Mouse (Mus musculus): Measurements from ENCODE around the gene Mta2.
"Not testable (repeated sequence)": the region's sequence is repeated elsewhere in the genome, so short reads cannot be mapped to it uniquely, and the experiment has no call there.

Mta2 gene

DNA sequence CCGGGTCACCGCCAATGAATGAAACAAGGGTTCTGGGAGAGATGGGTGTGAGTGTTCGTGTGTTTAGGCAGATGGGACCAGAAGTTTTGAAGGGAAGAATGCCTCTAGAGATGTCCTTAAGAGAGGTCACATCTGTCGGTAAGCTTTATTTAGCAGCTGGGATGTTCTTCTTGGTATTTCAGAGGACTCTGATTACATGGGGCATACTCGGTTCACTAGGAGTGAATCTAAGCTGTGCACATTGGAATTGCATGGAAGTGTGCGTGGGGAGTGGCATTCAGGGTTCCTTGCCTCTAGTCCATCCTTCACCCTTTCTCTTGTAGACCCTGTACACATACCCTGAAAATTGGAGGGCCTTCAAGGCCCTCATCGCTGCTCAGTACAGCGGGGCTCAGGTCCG lies 26.2 kb downstream of the Mta2 start:
- DNase-seq: no peak

DNA sequence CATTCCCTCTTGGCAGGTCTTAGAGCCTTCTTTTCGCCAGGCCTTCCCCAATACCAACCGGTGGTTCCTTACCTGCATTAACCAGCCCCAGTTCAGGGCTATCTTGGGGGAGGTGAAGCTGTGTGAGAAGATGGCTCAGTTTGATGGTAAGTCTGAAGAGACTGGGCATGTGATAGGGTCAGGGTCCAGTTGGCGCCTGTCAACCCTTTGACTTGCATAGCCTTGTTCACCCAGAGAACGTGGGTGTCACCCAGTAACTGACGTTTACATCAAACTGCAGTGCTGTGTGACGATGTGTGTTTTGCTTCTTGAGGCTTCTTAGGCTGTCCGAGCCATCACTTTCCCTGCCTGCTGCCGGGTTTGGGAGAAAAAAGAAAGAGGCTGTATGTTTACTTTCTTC lies 30.8 kb downstream of the Mta2 start:
- not testable (repeated sequence) for DNase-seq

DNA sequence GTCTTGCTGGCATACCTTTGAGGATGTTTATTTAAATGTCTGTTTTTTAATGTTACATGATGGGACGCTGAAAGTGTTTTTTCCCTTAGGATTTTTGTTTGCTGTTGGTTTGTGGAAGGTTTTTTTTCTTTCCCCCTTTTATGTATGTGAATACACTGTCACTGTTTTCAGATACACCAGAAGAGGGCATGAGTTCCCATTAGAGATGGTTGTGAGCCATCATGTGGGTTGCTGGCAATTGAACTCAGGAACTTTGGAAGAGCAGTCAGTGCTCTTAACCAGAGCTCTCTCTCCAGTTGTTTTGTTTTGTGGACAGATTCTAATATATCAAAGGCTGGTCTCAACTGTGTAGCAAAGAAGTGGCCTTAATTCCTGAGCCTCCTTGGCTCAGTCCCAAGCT lies 33.0 kb downstream of the Mta2 start:
- DNase-seq: no peak

DNA sequence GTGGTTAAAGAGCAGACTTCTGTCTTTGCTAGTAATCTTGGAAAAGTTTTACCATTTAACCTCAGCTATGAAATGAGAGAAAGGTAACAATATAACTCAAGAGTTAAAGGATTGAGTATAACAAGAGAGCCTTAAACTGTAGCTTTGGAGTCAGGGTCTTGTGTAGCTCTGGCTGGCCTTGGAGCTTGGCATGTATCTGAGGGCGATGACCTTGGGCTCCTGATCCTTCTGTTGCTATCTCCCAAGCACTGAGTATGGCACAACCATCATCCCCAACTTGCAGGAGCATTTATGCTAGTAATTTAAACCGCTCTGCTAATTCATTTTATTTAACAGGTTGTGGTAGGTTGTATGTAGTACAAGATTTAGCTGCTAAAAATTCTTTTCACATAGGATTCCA lies 33.8 kb downstream of the Mta2 start:
- no peak for DNase-seq

DNA sequence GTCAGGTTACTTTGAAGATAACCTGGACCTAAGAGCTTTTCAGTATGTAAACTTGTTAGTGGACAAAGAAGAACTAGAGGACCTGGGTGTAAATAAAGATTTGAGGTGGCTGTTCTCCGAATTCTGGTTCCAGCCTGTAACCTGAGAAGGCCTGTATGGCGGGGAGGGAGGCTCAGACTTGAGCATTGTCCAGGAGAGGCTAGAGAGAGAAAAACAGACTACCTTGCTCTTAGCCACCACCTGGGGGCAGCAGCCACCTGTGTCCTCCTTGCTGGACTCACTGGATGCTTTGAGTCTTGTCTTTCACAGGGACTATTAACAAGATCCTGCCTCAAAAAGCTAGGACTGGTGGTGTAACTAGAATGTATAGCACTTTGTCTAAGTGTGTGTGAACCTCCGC lies 34.9 kb downstream of the Mta2 start:
- peak; percentile 66 to 70 for DNase-seq

DNA sequence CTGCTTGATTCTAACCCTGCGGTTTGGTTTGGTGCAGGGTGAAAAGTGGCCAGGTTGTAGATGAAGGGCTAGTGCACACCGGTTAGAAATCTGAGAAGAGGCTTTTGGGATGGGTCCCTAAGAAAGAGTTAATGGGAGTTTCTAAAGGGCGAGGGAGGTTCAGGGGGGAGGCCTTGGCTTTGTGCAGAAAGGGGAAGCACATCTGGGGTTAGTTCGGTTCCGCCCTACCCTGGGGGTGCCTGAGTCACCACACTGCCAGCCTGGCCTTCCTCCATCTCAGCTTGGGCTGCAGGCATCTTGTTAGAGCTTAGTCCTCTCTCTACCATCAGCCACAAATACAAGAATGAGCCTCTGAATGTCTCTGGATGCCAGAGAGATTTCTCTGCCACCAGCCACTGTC lies 39.1 kb downstream of the Mta2 start:
- DNase-seq: peak; percentile 57 to 59

DNA sequence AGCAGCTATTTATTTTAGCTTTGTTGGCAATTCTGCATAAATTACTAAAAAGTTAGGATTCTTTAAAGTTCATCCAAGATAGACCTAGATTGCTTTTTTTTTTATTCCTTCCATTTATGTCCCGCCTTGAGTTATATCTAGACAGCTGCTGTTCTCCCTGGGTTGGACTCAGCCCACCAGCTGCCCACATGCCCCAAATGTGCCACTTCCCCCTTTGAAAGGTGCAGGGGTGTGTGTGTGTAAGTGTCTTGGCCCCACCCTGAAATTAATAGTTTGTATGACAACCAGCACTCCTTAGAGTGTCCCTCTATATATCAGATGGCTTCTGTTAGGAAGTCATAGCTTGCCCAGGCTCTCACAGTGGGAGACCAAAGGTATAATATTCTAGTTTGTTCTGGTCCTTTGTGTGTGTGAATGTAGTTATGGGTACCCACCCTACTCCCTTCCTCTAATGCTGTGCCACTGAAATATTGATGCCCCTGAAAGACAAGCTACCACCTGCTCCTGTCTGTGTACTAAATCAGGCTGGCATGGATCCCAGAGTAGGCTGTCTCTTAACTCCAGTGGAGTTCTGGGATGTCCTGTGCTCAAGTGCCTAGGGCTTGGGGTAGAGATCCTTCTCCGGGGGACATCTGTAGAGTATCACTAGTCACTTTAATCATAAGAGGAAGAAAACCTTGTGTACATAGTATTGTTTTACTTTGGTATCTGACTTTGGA lies 39.9 kb downstream of the Mta2 start:
- DNase-seq: no peak

DNA sequence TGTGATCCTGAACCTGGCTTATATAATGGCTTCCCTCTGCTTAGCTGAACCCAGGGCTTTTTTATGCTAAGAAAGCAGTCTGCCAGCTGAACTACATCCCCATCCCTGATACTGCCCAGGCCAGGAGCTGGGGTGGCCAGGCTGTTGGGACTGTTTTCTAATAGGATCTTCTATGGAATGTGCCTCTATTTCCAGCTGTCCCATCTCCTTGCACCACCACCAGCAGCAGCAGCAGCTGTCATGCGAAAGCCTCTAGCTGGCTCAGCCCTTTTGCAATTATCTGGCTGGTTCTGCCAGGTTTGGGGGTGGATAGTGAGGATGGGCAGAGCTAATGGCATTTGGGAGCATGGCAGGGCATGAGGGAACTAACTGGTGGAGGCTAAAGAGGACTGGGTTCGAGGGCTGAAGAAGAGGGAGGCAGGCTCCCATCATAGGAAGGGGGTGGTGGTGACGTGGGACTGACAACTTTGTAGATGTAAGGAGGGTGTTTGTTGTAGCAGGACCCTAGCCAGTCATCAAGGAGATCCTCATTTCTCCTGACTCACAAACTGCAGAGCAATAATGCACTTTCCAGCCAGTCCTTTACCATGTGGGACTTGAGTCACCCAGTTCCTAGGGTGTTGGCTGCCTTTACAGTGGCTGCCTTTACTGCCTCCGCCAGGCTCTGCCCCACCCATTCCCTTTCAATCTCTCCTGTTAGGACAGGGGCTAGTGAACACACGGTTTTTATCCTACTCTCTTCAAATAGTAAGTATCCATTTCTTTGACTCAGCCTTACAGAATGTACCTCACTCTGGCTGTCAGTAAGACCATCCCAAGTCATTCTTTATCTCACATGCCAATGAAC lies 40.9 kb downstream of the Mta2 start:
- peak; percentile 43 to 78 for DNase-seq

DNA sequence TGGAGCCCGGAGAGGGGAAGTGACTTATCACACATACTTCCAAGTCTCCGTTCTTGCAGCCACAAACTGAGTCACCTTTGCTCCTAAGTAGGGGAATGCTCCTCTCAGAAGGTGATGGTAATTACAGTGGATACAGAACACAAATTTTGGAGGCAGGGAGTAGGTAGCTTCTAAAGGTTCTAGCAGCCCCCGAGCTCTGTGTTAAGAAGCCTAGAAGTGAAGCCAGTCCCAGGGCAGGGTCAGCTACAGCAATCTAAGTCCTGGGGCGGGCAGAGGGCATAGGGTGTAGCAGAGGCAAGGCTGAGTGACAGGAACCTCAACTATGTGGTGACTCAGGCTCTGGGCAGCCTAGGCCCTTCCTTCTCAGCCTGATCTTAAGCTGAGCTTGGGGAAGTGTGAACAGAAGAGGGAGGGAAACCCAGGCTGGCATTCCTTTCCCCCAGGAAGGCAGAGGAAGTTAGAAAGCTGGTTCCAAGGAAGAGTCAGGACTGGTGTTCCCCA lies 41.5 kb downstream of the Mta2 start:
- peak; percentile 67 to 73 for DNase-seq

DNA sequence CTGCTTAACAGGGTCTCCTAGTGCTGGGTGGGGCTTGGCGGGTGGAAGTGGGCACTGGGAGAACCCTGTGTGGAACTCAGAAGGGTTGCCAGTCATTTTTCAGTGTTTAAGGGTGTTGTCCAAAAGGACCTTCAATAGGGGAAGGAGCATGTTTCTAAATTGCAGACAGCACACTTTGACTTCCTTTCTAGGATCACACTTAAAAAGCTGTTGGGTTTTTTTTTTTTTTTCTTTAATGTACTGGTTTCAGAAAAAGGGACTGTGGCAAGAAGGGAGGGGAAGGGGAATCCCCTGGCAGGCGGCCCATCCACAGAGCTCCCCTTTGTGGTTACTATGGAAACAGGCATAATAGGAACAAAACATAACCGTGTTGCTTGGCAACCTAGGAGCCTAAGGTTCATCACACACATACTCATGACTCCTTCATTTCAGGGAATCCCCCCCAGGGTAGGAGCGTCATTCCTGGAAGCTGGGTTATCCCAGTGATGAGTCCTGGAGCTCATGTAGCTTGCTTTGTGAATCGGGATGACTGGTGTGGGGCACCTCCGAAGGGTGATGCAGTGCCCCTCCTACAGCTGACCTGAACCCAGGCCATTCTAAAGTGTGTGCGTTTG lies 42.7 kb downstream of the Mta2 start:
- peak; percentile 87 to 92 for DNase-seq

DNA sequence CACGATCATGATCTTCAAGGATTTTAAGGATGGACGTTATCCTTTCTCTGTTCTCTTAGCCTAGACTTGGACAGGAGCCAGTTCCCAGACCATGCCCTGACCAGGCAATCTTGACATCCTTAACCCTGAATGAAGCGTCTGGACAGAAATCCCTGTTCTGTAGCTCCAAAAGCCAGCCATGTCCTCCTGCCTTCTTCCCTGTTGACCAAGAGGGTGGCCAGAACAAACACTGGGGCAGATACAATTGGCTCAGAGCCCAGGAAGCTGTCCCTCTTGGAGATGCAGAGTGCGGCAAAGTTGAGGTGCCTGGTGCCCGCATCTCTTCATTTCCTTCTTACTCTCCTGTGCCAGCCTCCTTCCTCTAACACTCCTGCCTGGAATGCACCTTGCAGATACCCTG lies 44.2 kb downstream of the Mta2 start:
- peak in 1 of 2 experiments; percentile 42 for DNase-seq

DNA sequence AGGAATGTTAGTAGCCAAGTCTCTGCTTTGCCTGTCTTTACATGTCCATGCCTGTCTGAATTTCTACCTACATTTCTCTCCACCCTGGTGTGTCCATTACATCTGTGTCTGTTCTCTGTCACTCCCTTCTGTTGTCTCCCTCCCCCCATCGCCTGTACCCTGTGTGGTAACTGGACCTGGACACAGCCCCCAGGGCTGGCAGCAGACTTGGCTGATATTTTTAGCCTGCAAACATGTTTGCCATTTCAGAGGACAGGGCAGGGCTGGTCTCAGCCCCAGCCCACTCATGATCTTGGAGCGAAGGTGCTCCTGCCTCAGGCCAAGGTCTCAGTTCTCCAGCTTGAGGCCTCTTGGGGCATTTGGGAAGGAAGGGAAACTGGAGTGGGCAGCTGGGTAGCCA lies 46.1 kb downstream of the Mta2 start:
- peak in 1 of 2 experiments; percentile 46 for DNase-seq

DNA sequence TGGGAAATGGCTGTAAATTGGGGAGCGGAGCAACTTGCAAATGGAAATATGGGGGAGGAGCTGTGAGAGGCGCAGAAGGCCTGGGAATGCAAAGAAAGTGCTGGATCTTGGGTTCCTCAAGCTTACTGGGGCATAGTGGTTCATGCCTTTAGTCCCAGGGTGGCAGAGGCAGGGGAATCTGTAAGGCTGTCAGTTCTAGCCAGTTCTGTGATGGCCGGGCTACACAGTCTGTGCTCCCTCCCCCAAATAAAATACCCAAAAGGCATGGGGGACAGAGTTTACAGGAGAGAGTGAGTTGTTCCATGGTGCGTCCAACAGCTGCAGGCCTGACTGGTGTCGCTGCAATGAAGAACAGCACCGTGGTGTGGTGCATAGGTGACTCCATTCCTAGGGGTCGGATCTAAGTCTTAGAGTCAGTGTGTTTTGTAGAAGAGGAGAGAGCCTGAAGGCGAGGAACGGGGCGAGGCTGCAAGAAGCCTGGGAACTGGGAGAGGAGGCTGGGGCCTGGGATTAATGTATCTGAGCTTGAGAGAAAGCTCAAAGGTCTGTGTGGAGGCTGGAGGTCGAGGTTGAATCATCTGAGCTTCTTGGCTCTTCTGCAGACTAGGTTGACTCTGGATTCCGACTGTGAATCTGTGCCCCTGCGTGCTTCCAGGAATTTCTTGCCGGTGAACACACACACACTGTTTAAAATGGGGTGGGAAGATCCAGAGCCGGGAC lies 46.8 kb downstream of the Mta2 start:
- no peak for DNase-seq

DNA sequence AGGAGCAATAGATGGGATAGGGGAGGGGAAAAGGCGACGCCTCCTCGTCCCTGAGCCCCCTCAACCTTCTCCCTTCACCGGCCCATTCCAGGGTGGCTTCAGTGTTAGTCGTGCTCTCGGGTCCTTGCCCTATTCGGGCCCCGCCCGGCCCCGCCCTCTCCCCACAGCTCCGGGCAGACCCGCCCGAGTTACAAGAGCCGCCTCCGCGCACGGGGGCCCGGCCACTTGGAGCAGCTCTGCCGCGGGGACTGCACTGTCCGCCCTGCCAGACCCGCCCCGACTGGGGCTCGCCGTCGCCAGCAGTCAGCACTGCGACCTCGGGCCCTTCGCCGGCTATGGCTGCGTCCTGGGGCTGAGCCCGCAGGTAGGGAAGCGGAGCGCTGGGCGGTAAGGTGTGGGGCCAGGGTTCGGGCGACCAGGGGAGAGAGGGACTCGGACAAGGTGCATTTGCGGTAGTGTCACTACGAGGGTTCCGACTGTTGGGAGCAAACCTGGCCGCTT lies 47.4 kb downstream of the Mta2 start, which contains the start of gene Ahnak:
Gene Ahnak (plus strand): TSS at position 219 of the 501 bp plus-strand sequence.
- DNase-seq: peak; percentile 88 to 92

DNA sequence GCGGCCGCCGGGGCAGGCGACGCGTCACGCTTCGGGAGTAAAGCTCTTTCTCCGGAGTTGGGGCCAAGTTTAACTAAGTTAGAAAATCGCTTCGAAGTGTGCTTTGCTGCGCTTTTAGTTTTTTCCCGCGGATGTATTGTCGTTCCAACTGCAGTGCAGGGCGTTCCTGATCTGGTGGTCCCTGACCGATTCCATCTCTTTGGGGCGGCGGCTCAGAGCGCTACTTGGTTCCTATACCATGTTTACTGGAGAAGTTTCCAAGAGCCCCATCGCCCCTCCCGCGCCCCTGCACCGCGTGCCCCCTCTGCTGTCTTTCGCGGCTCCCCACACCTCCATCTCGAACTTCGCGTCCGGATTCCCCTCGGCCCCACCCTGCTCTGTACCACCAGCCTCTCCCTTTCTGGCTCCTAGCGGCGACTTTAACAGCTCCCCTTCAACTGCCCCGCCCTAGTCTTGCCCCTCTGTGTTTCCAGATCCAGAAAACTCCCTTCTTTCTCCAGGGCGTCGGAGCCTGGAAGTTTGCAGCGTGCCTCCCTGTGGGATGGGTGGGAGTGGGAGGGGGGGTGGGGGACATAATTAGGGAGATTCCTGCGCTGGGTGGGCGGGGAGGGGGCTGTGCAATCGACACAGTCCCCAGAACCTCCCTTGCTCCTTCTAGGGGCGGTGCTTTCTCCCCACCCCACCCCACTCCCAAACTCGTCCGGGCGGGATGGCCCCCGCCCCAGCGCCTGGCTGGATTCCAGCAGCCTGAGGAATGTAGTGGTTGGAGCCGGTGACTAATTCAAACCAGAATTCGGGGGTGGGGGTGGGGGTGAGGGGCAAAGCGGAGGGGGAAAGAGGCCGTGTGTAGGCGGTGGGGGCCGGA lies 48.1 kb downstream of the Mta2 start:
- peak; percentile 93 to 96 for DNase-seq

DNA sequence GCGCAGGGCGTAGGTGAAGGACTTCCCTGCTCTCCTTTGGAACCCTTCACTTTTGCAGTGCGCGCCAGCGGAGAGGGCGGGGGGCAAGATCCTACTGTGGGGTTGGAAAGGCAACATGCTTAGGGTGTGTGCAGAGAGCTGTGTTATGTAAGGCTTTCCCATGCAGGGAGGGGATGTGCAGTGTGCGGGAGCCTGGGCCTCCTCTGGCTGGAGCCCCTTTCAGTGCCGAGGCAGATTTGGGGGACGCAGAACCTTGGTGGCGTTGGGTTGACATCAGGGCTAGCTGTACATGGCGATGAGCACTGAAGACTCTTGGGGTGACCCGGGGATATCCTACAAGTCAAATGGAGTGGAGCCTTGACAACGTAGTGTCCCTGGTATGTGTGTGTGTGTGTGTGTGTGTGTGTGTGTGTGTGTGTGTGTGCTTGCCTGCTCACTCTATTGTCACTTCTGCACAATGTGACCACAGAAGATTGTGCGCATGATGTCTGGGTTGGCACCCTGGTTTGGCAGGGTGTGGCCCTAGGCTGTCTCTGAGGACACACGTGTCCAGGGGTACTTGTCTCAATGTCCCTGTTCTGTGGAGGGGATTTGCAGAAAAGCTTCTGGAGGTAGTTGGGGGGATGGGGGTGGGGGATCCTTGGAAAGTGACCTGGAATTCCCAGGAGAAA lies 48.9 kb downstream of the Mta2 start:
- DNase-seq: peak; percentile 51 to 53

DNA sequence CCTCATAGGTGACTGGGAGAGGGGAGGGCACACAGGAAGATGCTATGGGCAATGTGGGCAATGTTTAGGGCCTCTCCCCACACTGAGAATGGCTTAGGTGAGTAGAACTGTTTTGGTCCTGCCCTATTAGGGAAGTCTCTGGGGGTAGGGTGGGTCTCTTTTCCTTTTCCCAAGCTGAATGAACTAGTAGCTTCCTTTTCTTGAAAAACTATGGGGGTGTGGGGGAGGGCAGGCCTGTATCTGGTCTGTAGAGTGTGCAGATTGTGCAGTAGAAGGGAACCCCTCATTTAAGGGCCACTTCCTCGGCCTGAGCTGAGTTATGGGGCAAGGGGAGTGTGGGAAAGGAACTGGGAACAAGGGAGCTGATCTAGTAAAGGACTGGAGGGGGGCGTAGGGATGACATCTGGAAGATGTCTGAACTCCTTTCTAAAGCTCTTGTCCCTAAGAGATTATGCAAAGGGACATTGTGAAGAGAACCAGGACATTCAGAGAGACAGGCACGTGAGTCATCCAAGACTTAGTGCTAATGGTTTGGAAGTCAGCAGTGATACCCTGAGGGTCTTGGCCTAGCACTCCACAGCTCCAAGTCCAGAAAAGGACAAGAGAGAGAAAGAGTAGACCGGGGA lies 49.7 kb downstream of the Mta2 start:
- no peak for DNase-seq

DNA sequence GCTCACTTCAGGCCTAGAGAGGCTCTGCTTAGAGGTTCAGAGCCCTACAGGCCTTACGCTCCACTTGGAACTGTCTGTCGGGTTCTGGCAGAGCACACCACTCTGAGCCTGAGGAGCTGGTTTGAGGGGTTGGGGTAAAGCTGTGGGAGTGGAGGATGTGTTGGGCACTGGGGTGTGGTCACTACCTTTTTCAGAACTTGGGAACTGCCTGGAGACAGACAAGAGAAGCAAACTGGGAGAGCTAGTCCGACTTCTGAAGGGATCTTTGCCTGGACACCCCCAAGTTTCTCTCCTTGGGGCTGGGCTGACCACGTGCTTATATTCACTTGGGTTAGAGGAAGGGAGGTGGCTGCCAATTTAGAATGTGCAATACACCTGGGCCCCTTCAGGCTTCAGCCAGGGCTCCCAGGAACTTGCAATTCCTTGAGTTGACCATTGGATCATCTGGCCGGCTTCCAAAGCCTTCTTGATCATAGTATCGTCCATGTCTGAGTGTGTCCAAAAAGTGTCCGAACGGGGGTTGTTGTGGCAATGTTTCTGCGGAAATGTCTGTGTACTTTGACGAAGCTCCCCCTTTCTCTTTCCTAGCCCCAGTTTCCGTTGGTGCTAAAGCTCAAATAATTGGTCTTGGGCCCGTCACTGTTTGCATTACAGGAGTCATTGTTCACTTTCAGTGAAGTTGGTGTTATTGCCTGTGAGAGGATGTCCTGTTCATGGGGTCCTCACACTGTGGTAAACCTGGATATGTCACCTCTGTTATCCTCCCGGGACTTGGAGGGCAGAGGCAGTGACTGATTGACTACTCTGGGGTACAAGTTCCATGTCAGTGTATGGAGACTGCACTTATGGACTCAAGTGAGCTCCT lies 50.4 kb downstream of the Mta2 start:
- peak; percentile 49 to 51 for DNase-seq
